Mouse (Mus musculus): ENCODE measurements at regions not wholly inside any gene's neighbourhood (a gene's known extent, or its start where the extent isn't known, plus 50 kb on each side); places are given as distances from the start of the nearest gene placed in this dataset.

- no peak for DNase-seq (ENCODE audit: low spot score)
Measured at GRCm38 (mm10) chr1:42231897-42232296, 463.7 kb upstream of the Pou3f3 start.

- DNase-seq (ENCODE audit: low spot score): no peak
Measured at GRCm38 (mm10) chr1:42232716-42233115, 462.9 kb upstream of the Pou3f3 start.

GRCm38 (mm10) chr1:42233289-42233688 lies 462.3 kb upstream of the Pou3f3 start:
- no peak for DNase-seq (ENCODE audit: low spot score)

- DNase-seq (ENCODE audit: low spot score): no peak
Measured at GRCm38 (mm10) chr1:42236466-42237010, 459.0 kb upstream of the Pou3f3 start.

GRCm38 (mm10) chr1:42238408-42238807 lies 457.2 kb upstream of the Pou3f3 start:
- DNase-seq (ENCODE audit: low spot score): no peak

GRCm38 (mm10) chr1:42241172-42241571 lies 454.4 kb upstream of the Pou3f3 start:
- no peak for DNase-seq (ENCODE audit: low spot score)

GRCm38 (mm10) chr1:42241601-42242220 lies 453.9 kb upstream of the Pou3f3 start:
- DNase-seq (ENCODE audit: low spot score): no peak

GRCm38 (mm10) chr1:42242586-42243457 lies 452.7 kb upstream of the Pou3f3 start:
- DNase-seq (ENCODE audit: low spot score): no peak

GRCm38 (mm10) chr1:42243458-42243855 lies 452.1 kb upstream of the Pou3f3 start:
- no peak for DNase-seq (ENCODE audit: low spot score)

GRCm38 (mm10) chr1:42243878-42244277 lies 451.7 kb upstream of the Pou3f3 start:
- DNase-seq (ENCODE audit: low spot score): no peak

GRCm38 (mm10) chr1:42252386-42252785 lies 443.2 kb upstream of the Pou3f3 start:
- DNase-seq (ENCODE audit: low spot score): no peak

GRCm38 (mm10) chr1:42253786-42254185 lies 441.8 kb upstream of the Pou3f3 start:
- DNase-seq (ENCODE audit: low spot score): no peak

GRCm38 (mm10) chr1:42256911-42257595 lies 438.5 kb upstream of the Pou3f3 start:
- DNase-seq (ENCODE audit: low spot score): no peak

GRCm38 (mm10) chr1:42257801-42258593 lies 437.6 kb upstream of the Pou3f3 start:
- no peak for DNase-seq (ENCODE audit: low spot score)

GRCm38 (mm10) chr1:42258594-42258910 lies 437.0 kb upstream of the Pou3f3 start:
- DNase-seq (ENCODE audit: low spot score): no peak

GRCm38 (mm10) chr1:42259216-42259977 lies 436.2 kb upstream of the Pou3f3 start:
- DNase-seq (ENCODE audit: low spot score): no peak

GRCm38 (mm10) chr1:42260033-42260925 lies 435.3 kb upstream of the Pou3f3 start:
- no peak for DNase-seq (ENCODE audit: low spot score)

- no peak for DNase-seq (ENCODE audit: low spot score)
Measured at GRCm38 (mm10) chr1:42261031-42261430, 434.5 kb upstream of the Pou3f3 start.

- DNase-seq (ENCODE audit: low spot score): no peak
Measured at GRCm38 (mm10) chr1:42261800-42262199, 433.8 kb upstream of the Pou3f3 start.

- DNase-seq (ENCODE audit: low spot score): no peak
Measured at GRCm38 (mm10) chr1:42262606-42263005, 433.0 kb upstream of the Pou3f3 start.
